Mouse (Mus musculus): ENCODE measurements at regions not wholly inside any gene's neighbourhood (a gene's known extent, or its start where the extent isn't known, plus 50 kb on each side); places are given as distances from the start of the nearest gene placed in this dataset.

GRCm38 (mm10) chr15:49043035-49043434 lies 4841.7 kb upstream of the Gm7489 start:
- no peak for DNase-seq

- no peak for DNase-seq
These were observed 4819.6 kb upstream of the Gm7489 start for GRCm38 (mm10) chr15:49065069-49065468.

GRCm38 (mm10) chr15:49065875-49066274 lies 4818.8 kb upstream of the Gm7489 start:
- DNase-seq, result peak; percentile 29

- no peak for DNase-seq
These were observed 4818.3 kb upstream of the Gm7489 start for GRCm38 (mm10) chr15:49066367-49066766.

Measured in cerebellum, adult 9-10 months (tissue).